Mouse (Mus musculus) liver, adult 2 months (tissue): ENCODE results near the gene Gtpbp3. TPM values are rescaled to one million over a fixed set of nuclear protein-coding genes. Genes with fewer than 3 reads are reported as not detected.
"Not testable (repeated sequence)": the region's sequence is repeated elsewhere in the genome, so short reads cannot be mapped to it uniquely, and the experiment has no call there.

ENCODE experiments used
- DNase-seq: peaks from one replicate; pipeline ENCODE4 v3.0.0-alpha.2; 2011; ENCODE audit warnings: low read depth, low spot score; ENCODE audit errors: extremely low read depth
- H3K27ac ChIP-seq: fragments of 200-500 bp; replicated peaks from 2 replicates; pipeline ENCODE4 v1.5.1; 2012; ENCODE audit warnings: low read depth, mild to moderate bottlenecking, control low read depth, inconsistent platforms, low read length; ENCODE audit not compliant: insufficient read depth
- H3K27me3 ChIP-seq: fragments of 200-500 bp; 2 replicates; pipeline ENCODE4 v1.6.1; 2012; ENCODE audit warnings: mild to moderate bottlenecking, moderate library complexity, low read length, inconsistent platforms; ENCODE audit not compliant: control insufficient read depth, insufficient read depth
- H3K36me3 ChIP-seq: fragments of 200-500 bp; 2 replicates; pipeline ENCODE4 v1.6.1; 2012; ENCODE audit warnings: low read length, inconsistent platforms; ENCODE audit not compliant: control insufficient read depth, insufficient read depth
- H3K4me1 ChIP-seq: fragments of 200-500 bp; 2 replicates; pipeline ENCODE4 v1.6.1; 2011; ENCODE audit warnings: low read length; ENCODE audit not compliant: control insufficient read depth, insufficient read depth
- H3K4me3 ChIP-seq: fragments of 200-500 bp; 2 replicates; pipeline ENCODE4 v1.5.1; 2011; ENCODE audit warnings: low read depth, mild to moderate bottlenecking, control low read depth, low read length, moderate library complexity; ENCODE audit not compliant: insufficient read depth
- H3K79me2 ChIP-seq: fragments of 200-500 bp; 2 replicates; pipeline ENCODE4 v1.6.1; 2012; ENCODE audit warnings: inconsistent platforms, mild to moderate bottlenecking, low read length, moderate library complexity; ENCODE audit not compliant: control insufficient read depth, insufficient read depth
- H3K9ac ChIP-seq: fragments of 200-500 bp; 2 replicates; pipeline ENCODE4 v1.6.1; 2012; ENCODE audit warnings: low read depth, mild to moderate bottlenecking, control low read depth, inconsistent platforms, low read length
- CTCF ChIP-seq: fragments of 200-500 bp; IDR thresholded peaks from 2 replicates; pipeline ENCODE4 v1.5.1; 2011; ENCODE audit warnings: low read depth, low read length, control low read depth
- POLR2A ChIP-seq: fragments of 200-500 bp; IDR thresholded peaks from 2 replicates; pipeline ENCODE4 v1.6.1; 2011; ENCODE audit warnings: low read length, control low read depth; ENCODE audit not compliant: insufficient read depth; ENCODE audit errors: extremely low read depth
- WGBS: fragments of 180-500 bp; shearing (Covaris S2); methylation state at CpG from one replicate; pipeline ENCODE4 v1.1.7; 2018; 5-methylcytosine and 5-hydroxymethylcytosine counted together
- polyA plus RNA-seq: library from polyadenylated mRNA; depleted of rRNA; stranded (reverse); fragments of >200 nt; gene quantifications from 2 replicates; pipeline ENCODE4 v1.2.3, GENCODE M21; 2012
- total RNA-seq: library from RNA; depleted of rRNA; stranded (reverse); fragments of >200 nt; gene quantifications from 2 replicates; pipeline ENCODE4 v1.2.3, GENCODE M21; 2014

The Gtpbp3 gene
- total and polyA plus RNA-seq, 2 experiments, result 11.6 to 15.5 TPM

GRCm38 (mm10) chr8:71525226-71526050 lies 37.5 kb downstream of the Gtpbp3 start, which contains the start of gene Ccdc194:
Gene Ccdc194 (minus strand): TSS chr8:71525711.
- H3K4me3 ChIP-seq, result no peak within 1 kb of the TSS
- H3K27ac ChIP-seq, result peak within 1 kb of the TSS; percentile 44; the same call in 1 of the 2 replicates
- no peaks in the 10 kb centered on the region for H3K27me3 ChIP-seq

GRCm38 (mm10) chr8:71526272-71526671 lies 38.4 kb downstream of the Gtpbp3 start:
- no peaks in the 10 kb centered on the region; the same call in 1 of the 2 replicates for H3K4me1 ChIP-seq
- DNase-seq, result no peak
- H3K27ac ChIP-seq, result peak overlapping the region; percentile 44; the same call in 1 of the 2 replicates
- no peak for TF ChIP-seq POLR2A
- TF ChIP-seq CTCF, result no peak
- H3K36me3 ChIP-seq, result no peaks in the 10 kb centered on the region
- H3K27me3 ChIP-seq, result no peaks in the 10 kb centered on the region
- H3K79me2 ChIP-seq, result no peaks in the 10 kb centered on the region
- 40% methylated on average over 6 of the region's 6 CpGs for WGBS
- no peak overlapping the region for H3K9ac ChIP-seq
- no peak overlapping the region for H3K4me3 ChIP-seq

More at GRCm38 (mm10) chr8:71525226-71526050, 37.5 kb downstream of the Gtpbp3 start, which contains the start of gene Ccdc194:
- TF ChIP-seq CTCF (no peak), POLR2A (no peak)
- H3K79me2 ChIP-seq, result no peaks in the 10 kb centered on the region
- no peaks in the 10 kb centered on the region; the same call in 1 of the 2 replicates for H3K4me1 ChIP-seq
- no peaks in the 10 kb centered on the region for H3K36me3 ChIP-seq
- no peak for DNase-seq
- H3K9ac ChIP-seq, result no peak within 1 kb of the TSS
- 23% methylated on average over 46 of the region's 46 CpGs for whole genome bisulfite sequencing

DNA sequence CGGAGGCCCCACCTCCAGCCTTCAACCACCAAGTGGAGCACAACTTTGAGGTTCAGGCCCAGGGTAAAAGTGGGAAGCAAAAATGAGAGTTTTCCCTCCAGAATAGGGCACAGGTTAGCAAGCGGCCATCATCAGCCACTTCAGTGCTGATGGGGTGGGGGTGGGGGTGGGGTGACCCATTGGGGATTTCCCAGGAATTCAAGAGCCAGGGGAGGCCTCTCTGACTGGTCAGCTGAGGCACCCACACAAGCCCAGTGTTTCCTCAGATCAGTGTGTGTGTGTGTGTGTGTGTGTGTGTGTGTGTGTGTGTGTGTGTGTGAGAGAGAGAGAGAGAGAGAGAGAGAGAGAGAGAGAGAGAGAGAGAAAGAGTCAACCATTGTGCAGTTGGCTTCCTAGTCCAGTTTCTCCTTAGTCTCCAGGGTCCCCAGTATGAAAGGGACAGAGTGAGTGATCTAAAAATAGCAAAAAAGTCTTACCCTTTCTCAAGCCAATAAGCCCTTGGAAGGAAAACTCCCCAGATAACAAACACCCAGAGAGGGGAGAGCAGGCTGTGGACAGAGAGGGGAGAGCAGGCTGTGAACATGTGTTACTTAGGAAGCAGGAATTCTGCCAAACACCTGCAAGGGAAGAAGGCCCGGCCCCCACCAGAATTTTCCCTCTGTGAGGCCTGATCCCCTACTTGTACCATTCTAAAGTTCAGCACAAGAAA lies 39.4 kb downstream of the Gtpbp3 start:
- WGBS, result 71% methylated on average over 3 of the region's 3 CpGs
- H3K4me3 ChIP-seq, result no peak overlapping the region
- H3K4me1 ChIP-seq, result no peaks in the 10 kb centered on the region; the same call in 1 of the 2 replicates
- no peak for DNase-seq
- no peak overlapping the region for H3K9ac ChIP-seq
- peak overlapping the region; percentile 44 for H3K27ac ChIP-seq
- TF ChIP-seq CTCF (no peak), POLR2A (no peak)
- no peaks in the 10 kb centered on the region for H3K27me3 ChIP-seq
- no peaks in the 10 kb centered on the region for H3K79me2 ChIP-seq
- H3K36me3 ChIP-seq, result no peaks in the 10 kb centered on the region

DNA sequence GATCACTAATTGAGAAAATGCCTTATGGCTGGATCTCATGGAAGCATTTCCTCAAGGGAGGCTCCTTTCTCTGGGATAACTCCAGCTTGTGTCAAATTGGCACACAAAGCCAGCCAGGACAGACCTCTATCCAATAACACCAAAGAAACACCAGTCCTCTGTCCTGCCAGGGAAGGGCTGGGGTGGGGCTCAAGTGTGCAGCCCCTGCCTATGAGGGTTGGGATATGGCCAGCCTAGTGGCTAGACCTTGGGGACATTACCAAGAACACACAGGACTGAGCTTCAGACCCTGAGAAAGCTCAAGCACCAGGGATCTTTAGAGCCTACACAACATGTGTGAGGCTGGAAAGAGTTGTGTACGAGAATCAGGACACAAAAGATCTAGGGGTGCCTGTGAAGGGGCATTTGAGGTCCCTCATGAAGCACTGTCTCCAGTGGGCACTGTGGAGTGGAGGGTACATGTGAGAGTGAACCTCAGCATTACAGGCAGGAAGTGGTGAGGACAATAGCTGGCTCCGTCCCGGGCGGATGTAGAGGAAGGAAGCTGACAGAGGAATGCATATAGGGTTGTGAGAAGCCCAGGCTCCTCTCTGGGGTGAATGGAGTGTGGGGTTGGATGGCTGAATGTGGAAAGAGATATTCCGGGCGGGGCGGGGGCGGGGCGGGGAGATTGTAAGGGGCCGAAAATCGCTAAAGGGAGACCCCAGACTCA lies 40.6 kb downstream of the Gtpbp3 start:
- Histone ChIP-seq H3K4me1 (no peaks in the 10 kb centered on the region; the same call in 1 of the 2 replicates), H3K4me3 (no peak overlapping the region), H3K36me3 (no peaks in the 10 kb centered on the region), H3K27me3 (no peaks in the 10 kb centered on the region), H3K79me2 (no peaks in the 10 kb centered on the region), H3K9ac (no peak overlapping the region), H3K27ac (peak overlapping the region; percentile 67)
- TF ChIP-seq CTCF (no peak), POLR2A (no peak)
- WGBS, result 78% methylated on average over 11 of the region's 11 CpGs
- DNase-seq, result no peak

DNA sequence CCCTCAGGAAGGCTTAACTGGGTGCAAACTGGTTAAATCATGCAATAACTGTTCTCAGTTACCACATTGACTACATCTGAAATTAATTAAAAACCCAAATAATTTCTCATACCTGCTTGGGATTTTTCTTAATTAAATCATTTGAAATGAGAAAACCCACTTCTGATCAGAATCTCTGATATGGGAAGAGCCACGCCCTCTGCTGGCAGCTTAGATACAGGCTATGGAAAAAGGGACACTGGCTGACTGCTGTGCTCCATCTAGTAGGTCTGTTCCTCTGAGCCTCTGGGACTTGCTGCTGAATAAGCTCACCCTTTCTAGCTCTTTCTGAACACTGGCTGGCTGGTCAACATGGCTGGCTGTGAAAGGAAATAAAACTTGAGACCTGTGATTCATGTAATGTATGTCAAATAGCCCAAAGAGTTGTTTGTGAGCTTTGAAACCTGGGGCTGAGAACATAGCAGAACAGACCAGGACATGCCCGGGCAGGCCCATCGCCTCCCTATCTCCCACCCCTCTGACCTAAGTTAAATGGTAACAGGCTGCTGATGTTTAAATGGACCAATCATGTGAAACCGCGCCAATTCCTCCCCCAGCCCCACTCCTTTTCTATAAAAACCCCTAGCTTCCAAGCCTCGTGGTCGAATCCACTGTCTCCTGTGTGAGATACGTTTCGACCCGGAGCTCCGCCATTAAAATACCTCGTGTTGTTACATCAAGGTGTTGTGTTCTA lies 43.0 kb downstream of the Gtpbp3 start:
- peak; percentile 33 for DNase-seq
- 81% methylated on average over 7 of the region's 12 CpGs for WGBS
- H3K4me1 ChIP-seq, result peaks cover 14% of the 10 kb centered on the region
- not testable (repeated sequence) for H3K4me3 ChIP-seq, H3K27me3 ChIP-seq, H3K27ac ChIP-seq, H3K79me2 ChIP-seq, H3K9ac ChIP-seq, H3K36me3 ChIP-seq
- peak; percentile 40 for TF ChIP-seq CTCF
